Mouse (Mus musculus): ENCODE data around the gene Ano3. TPM values are rescaled to one million over a fixed set of nuclear protein-coding genes. Genes with fewer than 3 reads are reported as not detected.

Gene Ano3
- polyA plus RNA-seq, 1 experiment, result 0.07 TPM

DNA sequence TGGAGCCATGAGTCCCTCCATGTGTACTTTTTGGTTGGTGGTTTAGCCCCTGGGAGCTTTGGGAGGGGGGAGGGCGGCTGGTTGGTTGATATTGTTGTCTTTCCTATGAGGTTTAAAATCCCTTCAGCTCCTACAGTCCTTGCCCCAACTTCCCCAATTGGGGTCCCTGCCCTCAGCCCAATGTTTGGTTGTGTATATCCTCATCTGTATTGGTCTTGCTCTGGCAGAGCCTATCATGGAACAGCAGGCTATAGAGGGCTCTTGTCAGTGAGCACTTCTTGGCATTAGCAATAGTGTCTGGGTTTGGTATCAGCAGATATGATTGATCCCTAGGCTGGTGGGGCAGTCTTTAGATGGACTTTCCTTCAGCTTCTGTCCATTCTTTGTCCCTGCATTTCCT is 135.8 kb downstream of the Ano3 start:
- Histone ChIP-seq H3K4me1 (ENCODE audit: control insufficient read depth, insufficient read depth, low read length) (no peaks in the 10 kb centered on the region), H3K27me3 (ENCODE audit: control insufficient read depth, insufficient read depth, low read length) (no peaks in the 10 kb centered on the region), H3K4me3 (ENCODE audit: control insufficient read depth, low read depth, low read length) (no peak overlapping the region), H3K36me3 (ENCODE audit: control insufficient read depth, insufficient read depth, low read length) (no peaks in the 10 kb centered on the region), H3K27ac (ENCODE audit: control insufficient read depth, insufficient read depth, low read depth, low read length) (no peak overlapping the region)
- TF ChIP-seq CTCF (IDR thresholded peaks at IDR 0.05; ENCODE audit: control insufficient read depth, insufficient read depth, insufficient replicate concordance, low read depth, low read length) (no peak), POLR2A (IDR thresholded peaks at IDR 0.05; ENCODE audit: control insufficient read depth, low read depth, low read length) (no peak)

DNA sequence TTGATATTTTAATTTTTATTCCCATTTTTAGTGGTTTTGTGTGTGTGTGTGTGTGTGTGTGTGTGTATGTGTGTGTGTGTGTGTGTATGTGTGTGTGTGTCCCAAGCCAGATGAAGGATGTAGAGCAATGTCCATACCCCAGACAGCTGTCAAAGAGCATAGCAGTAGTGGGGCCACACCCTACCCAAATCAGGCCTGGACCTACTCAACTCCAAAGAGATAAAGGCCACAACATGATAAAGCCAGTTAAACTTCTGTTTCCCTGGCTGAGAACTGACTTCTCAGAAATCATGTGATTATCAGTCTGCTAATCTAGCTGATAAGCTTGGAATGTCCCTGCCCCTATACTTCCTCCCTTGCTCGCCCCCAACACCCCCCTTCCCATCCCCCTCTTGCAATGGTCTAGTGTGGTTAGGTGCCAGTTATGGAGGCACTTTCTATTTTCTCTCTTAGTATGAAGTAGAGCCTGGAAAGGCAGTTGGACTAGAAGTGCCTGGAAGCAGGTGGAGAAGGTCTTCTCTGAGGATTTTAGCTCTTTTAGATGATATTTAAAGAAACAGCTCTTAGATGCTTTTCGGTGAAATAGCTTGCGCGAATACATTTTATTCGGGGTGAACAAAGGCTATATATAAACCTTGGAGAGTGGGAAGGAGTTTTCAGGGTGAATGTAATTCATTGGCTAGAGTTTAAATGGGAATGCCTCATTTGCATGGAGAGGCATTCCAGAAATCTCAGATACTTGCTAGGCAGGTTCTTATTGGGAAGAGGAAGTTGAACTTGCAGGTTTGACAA is 144.2 kb downstream of the Ano3 start:
- H3K27ac ChIP-seq (ENCODE audit: control insufficient read depth, insufficient read depth, low read depth, low read length), result no peak overlapping the region
- no peak overlapping the region for H3K4me3 ChIP-seq (ENCODE audit: control insufficient read depth, low read depth, low read length)
- no peak for TF ChIP-seq POLR2A (IDR thresholded peaks at IDR 0.05; ENCODE audit: control insufficient read depth, low read depth, low read length)
- no peak for TF ChIP-seq CTCF (IDR thresholded peaks at IDR 0.05; ENCODE audit: control insufficient read depth, insufficient read depth, insufficient replicate concordance, low read depth, low read length)
- no peaks in the 10 kb centered on the region for H3K27me3 ChIP-seq (ENCODE audit: control insufficient read depth, insufficient read depth, low read length)
- H3K4me1 ChIP-seq (ENCODE audit: control insufficient read depth, insufficient read depth, low read length), result no peaks in the 10 kb centered on the region
- H3K36me3 ChIP-seq (ENCODE audit: control insufficient read depth, insufficient read depth, low read length), result no peaks in the 10 kb centered on the region

DNA sequence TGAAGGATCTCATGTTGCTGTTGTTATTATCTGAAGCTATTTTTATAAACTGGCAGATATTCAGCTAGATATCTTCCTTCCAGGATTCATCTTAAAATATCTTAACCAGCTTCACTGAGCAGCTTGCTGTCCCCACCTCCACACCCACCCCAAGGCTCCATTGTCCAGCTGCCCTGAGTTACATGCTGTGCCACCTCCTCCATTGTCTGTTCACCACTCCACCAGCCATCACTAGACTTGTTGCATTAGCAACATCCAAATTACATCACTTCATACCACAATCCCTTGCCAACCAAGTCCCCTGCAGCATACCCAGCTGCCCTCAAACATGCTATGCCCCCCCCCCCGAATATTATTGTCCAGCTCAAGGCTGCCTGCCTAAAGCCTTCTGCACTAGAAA is 154.8 kb downstream of the Ano3 start:
- TF ChIP-seq POLR2A (IDR thresholded peaks at IDR 0.05; ENCODE audit: control insufficient read depth, low read depth, low read length) (no peak), CTCF (IDR thresholded peaks at IDR 0.05; ENCODE audit: control insufficient read depth, insufficient read depth, insufficient replicate concordance, low read depth, low read length) (no peak)
- Histone ChIP-seq H3K27ac (ENCODE audit: control insufficient read depth, insufficient read depth, low read depth, low read length) (no peak overlapping the region), H3K36me3 (ENCODE audit: control insufficient read depth, insufficient read depth, low read length) (no peaks in the 10 kb centered on the region), H3K27me3 (ENCODE audit: control insufficient read depth, insufficient read depth, low read length) (no peaks in the 10 kb centered on the region), H3K4me3 (ENCODE audit: control insufficient read depth, low read depth, low read length) (no peak overlapping the region), H3K4me1 (ENCODE audit: control insufficient read depth, insufficient read depth, low read length) (no peaks in the 10 kb centered on the region)

DNA sequence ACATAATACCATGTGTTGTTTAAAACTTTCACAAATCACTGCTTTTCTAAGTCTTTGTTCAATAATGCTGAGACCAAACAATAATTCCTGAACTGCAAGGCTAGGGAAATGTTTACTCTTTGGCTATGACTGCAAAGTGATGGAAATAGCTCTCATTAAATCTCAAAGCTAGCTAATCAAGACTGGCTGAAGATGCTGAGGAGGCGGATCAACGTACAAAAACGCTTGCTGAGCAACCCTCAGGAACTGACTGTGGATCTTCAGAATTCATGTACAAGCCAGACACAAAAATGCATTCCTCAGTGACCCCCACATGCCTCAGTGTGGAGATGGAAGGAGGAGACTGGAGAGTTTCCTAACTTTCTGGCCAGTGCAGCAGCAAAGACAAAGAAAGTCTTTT is 155.3 kb downstream of the Ano3 start:
- Histone ChIP-seq H3K36me3 (ENCODE audit: control insufficient read depth, insufficient read depth, low read length) (no peaks in the 10 kb centered on the region), H3K27ac (ENCODE audit: control insufficient read depth, insufficient read depth, low read depth, low read length) (no peak overlapping the region), H3K27me3 (ENCODE audit: control insufficient read depth, insufficient read depth, low read length) (no peaks in the 10 kb centered on the region), H3K4me3 (ENCODE audit: control insufficient read depth, low read depth, low read length) (no peak overlapping the region), H3K4me1 (ENCODE audit: control insufficient read depth, insufficient read depth, low read length) (no peaks in the 10 kb centered on the region)
- TF ChIP-seq POLR2A (IDR thresholded peaks at IDR 0.05; ENCODE audit: control insufficient read depth, low read depth, low read length) (no peak), CTCF (IDR thresholded peaks at IDR 0.05; ENCODE audit: control insufficient read depth, insufficient read depth, insufficient replicate concordance, low read depth, low read length) (no peak)

DNA sequence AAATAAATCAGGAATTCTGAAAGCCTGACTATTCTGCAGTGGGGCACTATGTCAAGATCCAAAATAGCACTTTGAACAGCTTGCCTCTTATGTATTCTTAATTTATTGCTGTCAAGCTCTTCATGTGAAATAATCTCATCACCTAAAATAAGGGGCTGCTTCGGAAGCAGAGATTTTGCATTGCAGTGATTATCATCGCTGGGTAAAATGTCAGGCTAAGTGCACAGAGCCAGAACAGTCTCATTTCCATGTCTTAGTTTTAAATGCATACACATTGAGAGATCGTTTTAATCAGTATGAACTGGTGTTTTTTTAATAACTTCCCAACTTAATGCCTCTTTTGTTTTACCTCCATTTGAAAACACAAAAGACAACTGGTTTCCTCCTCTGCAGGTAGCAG is 163.3 kb downstream of the Ano3 start:
- no peaks in the 10 kb centered on the region for H3K4me1 ChIP-seq (ENCODE audit: control insufficient read depth, insufficient read depth, low read length)
- no peaks in the 10 kb centered on the region for H3K27me3 ChIP-seq (ENCODE audit: control insufficient read depth, insufficient read depth, low read length)
- TF ChIP-seq POLR2A (IDR thresholded peaks at IDR 0.05; ENCODE audit: control insufficient read depth, low read depth, low read length) (no peak), CTCF (IDR thresholded peaks at IDR 0.05; ENCODE audit: control insufficient read depth, insufficient read depth, insufficient replicate concordance, low read depth, low read length) (no peak)
- H3K4me3 ChIP-seq (ENCODE audit: control insufficient read depth, low read depth, low read length), result no peak overlapping the region
- no peak overlapping the region for H3K27ac ChIP-seq (ENCODE audit: control insufficient read depth, insufficient read depth, low read depth, low read length)
- H3K36me3 ChIP-seq (ENCODE audit: control insufficient read depth, insufficient read depth, low read length), result no peaks in the 10 kb centered on the region

DNA sequence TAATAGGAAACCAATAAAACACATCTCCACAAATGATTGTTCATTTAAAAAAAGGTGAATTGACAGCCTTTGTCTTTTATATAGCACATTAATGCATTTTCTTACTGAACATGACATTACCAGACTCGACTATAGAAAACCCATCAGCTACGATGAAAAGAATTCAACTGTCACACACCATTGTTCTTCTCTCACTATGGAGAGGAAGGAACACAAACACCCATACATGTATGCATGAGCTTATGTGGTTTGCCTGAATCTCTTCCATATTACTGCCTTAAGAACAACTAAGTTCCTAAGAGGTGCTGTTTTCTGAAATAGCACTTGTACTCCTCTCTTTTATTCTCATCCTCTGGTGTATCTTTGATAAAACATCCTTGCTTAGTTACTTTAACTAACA is 191.3 kb downstream of the Ano3 start:
- H3K27ac ChIP-seq (ENCODE audit: control insufficient read depth, insufficient read depth, low read depth, low read length), result no peak overlapping the region
- no peaks in the 10 kb centered on the region for H3K27me3 ChIP-seq (ENCODE audit: control insufficient read depth, insufficient read depth, low read length)
- no peaks in the 10 kb centered on the region for H3K4me1 ChIP-seq (ENCODE audit: control insufficient read depth, insufficient read depth, low read length)
- H3K36me3 ChIP-seq (ENCODE audit: control insufficient read depth, insufficient read depth, low read length), result no peaks in the 10 kb centered on the region
- H3K4me3 ChIP-seq (ENCODE audit: control insufficient read depth, low read depth, low read length), result no peak overlapping the region
- TF ChIP-seq CTCF (IDR thresholded peaks at IDR 0.05; ENCODE audit: control insufficient read depth, insufficient read depth, insufficient replicate concordance, low read depth, low read length) (no peak), POLR2A (IDR thresholded peaks at IDR 0.05; ENCODE audit: control insufficient read depth, low read depth, low read length) (no peak)

DNA sequence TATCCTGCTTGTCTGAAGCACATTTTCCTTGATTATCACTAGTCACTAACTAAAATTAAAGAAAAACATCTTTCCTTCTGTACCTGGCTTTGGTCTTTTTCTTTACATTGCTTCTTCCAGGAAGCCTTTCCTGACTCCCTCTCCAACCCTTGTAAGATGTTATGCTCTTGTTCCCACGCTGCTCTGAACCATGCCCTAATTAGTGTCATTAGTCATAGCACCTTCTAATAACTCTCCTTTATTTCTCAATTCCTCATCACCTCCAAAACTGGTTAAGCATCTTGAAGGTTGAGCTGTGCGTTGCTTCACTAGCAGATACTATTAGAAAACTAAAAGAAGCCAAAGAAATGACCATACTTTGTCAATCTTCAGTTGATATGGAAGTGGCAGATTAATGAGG is 193.2 kb downstream of the Ano3 start:
- Histone ChIP-seq H3K4me3 (ENCODE audit: control insufficient read depth, low read depth, low read length) (no peak overlapping the region), H3K27ac (ENCODE audit: control insufficient read depth, insufficient read depth, low read depth, low read length) (no peak overlapping the region), H3K4me1 (ENCODE audit: control insufficient read depth, insufficient read depth, low read length) (no peaks in the 10 kb centered on the region), H3K36me3 (ENCODE audit: control insufficient read depth, insufficient read depth, low read length) (no peaks in the 10 kb centered on the region), H3K27me3 (ENCODE audit: control insufficient read depth, insufficient read depth, low read length) (no peaks in the 10 kb centered on the region)
- no peak for TF ChIP-seq POLR2A (IDR thresholded peaks at IDR 0.05; ENCODE audit: control insufficient read depth, low read depth, low read length)
- TF ChIP-seq CTCF (IDR thresholded peaks at IDR 0.05; ENCODE audit: control insufficient read depth, insufficient read depth, insufficient replicate concordance, low read depth, low read length), result no peak

All from testis, adult 2 months (tissue).